Mouse (Mus musculus) left cerebral cortex, postnatal 4 days (tissue): Measurements from ENCODE around the gene Rufy4. TPM values are rescaled to one million over a fixed set of nuclear protein-coding genes. Genes with fewer than 3 reads are reported as not detected.
A peak's percentile ranks its signal among the peaks of the same experiment; 100 is the strongest.

Experiments
- DNase-seq: peaks from one replicate; pipeline ENCODE4 v3.0.0-alpha.2; 2022
- intact Hi-C: fragments of 180-260 bp; cut with DNase I; formaldehyde crosslinking; loops from one replicate; pipeline ENCODE4 v1.15.1; 2025
- total RNA-seq, 2 experiments: library from RNA; stranded (reverse); gene quantifications; 2 replicates each; pipeline ENCODE4 v1.2.3; 2021

The Rufy4 gene
- under 1 TPM in 1 of 2 experiments, not detected in 1; 0.20 TPM for total RNA-seq

DNA sequence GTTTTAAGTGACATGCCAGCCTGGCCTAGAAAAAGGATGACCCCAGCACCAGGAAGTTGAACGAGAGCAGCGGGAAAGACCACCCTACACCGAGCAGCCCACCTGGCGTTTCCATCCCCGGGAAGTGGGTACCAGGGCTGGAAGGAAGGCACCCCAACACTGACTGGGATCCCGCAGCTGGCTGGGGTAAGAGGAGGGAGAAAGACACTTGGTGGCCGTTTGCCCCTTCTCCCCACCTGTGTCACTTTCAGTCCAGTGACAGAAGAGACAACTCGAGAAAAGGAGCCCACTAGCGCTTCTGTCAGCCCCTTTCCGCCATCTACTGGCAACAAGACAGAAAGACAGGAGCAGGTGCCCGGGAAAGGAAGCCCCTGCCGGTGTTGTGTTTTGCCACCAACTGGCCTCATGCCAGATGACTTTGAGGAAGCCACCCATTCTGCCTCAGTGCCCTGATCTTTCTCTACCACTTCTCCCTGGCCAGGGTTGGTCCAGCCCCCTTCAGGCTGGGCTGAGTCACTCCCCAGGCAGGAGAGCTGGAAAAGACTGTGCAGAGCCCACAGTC is at the start of gene Rufy4:
Gene Rufy4, plus strand, starts transcription at position 551 of the 562 bp plus-strand sequence.
- peak; percentile 79 for DNase-seq
- intact Hi-C loops, result loop anchor here (2.0 kb wide), 1 partner anchor 222 kb away; no protein-coding TSS in a partner anchor

DNA sequence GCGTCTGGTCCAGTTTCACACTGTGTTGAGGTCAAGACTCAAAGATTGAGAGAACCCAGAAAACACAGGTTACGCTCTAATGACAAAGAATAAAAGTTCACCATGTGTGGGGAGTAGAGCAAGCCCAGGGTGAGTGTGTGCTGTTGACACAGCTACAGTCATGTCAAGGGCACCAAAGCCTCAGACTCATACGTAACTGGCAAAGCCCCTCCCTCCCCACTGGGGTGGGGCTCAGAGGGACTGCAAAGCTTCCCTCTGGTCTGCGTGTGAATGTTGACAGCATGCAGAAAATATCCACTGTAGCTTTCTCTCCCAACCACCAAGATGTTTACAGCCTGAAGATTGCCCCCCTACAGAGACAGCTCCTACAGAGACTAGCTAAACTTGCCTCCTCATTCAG is 49.1 kb upstream of the Rufy4 start:
- intact Hi-C loops, result loop anchor here (5.0 to 10.0 kb wide), 2 partner anchors 81 to 174 kb away; no protein-coding TSS in a partner anchor
- no peak for DNase-seq

DNA sequence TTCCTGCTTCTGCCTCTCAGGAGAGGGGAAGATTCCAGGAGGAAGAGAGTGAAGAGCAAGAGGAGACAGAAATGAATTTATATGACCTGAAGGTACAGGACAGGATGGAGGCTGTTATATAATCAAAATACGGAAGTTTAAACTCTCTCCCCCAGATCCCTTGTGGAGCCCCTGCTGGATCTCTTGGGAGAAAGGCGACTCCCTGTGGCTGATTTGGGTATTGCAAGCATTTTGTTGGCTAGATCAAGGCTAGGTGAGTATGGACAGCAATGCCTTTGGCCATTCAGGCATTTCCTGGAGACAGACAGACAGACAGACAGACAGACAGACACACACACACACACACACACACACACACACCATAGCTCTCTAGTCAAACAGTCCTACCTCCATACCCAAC is 48.0 kb upstream of the Rufy4 start:
- intact Hi-C loops, result loop anchor here (5.0 to 10.0 kb wide), 2 partner anchors 83 to 175 kb away; no protein-coding TSS in a partner anchor
- peak; percentile 64 for DNase-seq

DNA sequence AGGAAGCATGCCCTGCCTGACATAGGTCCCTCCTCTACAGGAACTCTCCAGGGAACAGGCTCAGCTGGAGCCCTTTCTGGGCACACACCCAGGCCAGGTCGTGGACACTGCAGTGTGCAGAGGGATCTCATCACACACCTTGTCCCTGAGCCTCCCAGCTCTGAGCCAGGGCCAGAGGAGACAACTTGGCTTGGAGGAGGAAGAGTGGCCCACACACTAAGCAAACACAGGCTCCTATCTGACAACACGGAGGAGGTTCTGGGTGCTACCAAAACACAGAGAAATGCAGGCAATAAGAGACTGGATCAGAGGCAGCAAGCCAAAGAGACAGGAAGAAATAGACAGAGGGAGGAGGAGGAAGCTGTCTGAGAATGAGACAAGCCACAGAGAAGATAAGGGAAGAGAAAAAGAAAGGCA is 43.8 kb upstream of the Rufy4 start:
- intact Hi-C loops, result no loop called here
- no peak for DNase-seq

DNA sequence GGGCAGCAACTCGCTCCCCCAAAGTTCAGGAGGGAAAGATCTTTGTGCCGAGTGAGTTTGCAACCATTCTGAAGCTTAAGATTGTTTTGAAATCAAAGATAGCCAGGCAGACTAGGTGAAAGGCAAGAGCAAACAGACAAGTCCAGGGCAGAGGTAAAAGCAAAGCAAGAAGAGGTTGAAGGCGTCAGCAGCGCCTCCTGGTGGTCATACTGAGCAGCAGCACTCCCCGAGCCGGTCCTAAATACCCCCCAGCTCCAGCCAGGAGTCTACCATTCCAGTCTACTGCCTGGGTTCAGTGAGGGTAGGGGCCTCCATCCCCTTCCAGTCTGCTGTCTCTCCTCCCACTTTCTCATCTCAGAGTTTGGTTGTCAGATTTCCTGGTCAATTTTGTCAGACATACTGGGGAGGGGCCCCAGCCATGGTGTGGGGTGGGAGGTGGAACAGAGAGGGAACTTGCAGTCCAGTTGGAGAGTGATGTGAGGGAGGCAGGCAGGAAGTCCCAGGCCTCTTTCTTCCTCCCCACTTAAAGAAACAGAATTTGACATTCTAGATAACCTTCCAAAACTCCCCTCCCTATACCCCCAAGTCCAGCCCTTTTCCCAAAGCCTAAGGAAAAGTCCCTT is 42.4 kb upstream of the Rufy4 start:
- peak; percentile 51 for DNase-seq
- intact Hi-C loops, result no loop called here

DNA sequence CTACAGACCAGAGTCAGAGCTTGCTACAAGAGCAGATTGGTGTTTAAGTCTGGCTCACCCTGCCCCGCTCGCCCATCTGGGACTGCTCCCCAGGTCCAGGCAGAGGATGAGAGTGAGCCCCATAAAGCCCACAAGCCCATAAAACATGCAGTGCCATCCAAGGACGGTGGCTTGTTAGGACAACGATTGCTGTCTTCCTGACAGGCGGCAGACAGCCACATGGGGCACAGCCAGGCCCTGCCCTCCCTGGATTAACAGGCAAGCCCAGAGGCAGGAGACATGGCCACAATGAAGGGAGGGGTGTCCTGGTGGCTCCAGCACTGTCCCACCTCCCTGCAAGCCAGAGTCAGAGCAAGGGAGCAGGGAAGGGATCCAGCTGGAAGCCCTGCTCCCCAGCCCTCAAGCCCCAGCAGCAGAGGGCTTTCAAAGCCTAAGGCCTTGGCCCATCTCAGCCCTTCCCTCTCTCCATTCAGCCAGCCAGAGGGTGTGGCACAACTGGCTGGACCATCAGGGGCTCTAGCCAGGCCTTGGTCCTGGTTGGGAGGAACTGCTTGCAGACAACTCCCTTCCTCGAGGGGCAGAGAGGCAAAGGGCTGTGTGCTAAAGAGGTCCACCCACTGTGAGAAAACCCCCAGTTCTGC is 41.2 kb upstream of the Rufy4 start:
- DNase-seq, result no peak
- intact Hi-C loops, result no loop called here

DNA sequence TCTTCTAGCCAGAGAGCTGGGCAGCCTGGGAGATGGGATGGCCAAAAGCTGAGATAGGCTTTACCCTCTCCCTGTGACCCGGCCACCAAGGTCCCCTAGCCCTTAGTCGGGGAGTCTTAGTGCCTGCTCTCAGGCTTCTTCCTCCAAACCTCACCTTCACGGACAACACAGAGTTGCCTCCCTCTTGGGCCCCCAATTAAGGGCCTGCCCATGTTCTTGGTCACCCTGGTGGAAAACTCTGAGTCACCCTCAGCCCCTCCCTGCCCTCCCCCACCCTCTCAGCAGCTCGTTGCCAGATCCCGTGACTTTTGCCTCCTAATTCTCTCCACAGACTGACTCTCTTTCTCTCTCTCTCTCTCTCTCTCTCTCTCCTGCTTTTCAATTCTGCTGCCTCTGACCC is 40.6 kb upstream of the Rufy4 start:
- intact Hi-C loops, result no loop called here
- no peak for DNase-seq

DNA sequence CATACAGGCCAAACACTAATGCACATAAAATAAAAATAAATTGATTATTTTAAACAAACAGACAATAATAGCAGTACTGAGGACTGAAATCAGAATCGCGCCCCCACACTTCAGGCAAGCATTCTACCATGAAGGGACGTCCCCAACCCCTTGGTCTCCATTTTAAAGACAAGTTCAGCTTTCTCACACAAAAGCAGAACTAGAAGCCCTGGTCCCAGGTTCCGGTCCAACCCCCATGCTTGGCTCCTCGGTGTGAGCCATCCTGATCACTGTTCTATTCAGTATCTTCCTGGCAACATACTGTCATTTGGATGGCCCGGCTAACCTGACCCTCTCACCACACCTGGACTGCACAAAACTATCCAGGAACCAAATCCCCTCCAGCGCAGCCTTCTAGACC is 39.8 kb upstream of the Rufy4 start:
- DNase-seq, result no peak
- intact Hi-C loops, result no loop called here

DNA sequence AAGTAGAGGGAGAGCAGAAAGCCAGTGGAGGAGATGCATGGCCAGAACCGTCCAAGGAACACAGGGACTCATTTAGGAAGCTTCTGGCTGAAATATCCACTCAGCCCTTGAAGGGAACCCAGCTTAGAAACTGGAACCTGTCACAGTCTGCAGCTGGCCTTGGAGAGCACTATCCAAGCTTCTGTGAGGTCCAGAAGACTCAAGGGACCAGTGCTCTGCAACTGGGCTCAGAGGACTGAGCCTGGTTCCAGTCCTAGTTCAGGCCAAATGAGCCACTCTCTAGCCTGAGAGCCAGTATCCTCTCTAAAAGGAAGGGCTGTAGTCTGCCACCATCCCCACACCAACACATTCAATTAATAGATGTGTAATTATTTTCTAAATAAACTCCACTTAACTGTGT is 36.8 kb upstream of the Rufy4 start:
- DNase-seq, result no peak
- intact Hi-C loops, result no loop called here

DNA sequence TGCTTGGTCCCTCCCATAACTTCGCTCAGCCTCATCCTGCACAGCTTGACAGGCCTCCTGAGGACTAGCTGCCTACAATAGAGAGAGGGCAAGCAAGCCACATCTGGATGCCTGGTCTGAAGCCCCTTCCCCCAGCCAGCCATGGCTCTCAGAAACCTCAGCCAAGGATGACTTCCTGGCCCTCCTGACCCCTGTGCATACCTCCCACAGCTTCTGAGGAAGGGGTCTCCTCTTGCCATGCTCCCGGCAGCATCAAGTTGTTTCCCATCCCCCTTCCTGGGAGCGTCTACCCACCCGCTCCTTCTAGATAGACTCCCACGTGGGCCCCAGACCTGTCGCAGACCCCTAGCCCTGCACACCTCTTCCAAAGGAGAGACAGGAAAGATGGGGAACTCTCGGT is 35.0 kb upstream of the Rufy4 start:
- no peak for DNase-seq
- intact Hi-C loops, result no loop called here

DNA sequence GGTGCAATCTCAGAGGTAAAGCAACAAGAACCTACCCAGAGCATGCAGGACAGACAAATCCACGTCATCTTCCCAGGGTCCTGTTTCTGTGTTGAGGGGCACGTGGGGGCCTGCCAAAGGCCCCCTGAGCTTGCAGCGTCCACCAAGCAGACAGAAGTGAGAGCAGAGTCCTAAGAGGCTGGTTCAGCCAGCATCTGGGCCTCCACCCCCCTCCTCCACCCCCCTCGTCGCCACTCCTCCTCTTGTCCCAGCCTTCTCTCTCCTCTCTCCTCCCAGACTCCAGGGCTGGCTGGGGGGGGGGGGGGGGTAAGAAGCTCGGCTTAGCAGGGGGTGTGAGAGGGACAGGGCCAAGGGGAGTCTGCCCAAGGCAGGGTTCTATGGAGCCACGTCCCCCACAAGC is 34.2 kb upstream of the Rufy4 start:
- DNase-seq, result no peak
- intact Hi-C loops, result no loop called here

DNA sequence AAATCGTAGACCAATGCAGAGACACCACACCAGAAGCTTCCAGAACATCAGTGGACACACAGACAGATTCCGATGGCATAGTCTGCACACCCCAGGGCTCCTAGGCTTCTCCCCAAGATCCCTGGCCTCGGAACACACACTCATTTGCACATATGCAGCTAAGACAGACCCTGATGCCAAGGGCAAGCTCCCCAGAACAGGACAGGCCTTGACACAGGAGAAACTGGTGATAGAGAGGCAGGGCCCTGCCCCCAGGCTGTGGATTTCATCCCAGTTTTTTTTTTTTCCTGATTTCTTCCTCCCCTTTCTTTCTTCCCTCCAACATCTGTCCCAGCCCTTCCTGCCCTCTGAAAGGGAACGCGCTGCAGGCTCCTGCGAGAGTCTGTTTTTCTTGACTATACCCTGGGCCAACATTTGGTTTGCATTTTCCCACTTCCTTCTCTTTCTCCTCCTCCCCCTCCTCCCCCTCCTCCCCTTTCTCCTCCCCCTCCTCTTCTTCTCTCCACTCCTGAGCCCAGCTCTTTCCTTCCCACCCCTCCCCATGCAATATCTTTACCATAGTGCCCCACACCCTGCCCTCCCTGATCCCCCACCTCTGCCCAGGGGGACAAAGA is 33.6 kb upstream of the Rufy4 start:
- DNase-seq, result no peak
- intact Hi-C loops, result no loop called here

DNA sequence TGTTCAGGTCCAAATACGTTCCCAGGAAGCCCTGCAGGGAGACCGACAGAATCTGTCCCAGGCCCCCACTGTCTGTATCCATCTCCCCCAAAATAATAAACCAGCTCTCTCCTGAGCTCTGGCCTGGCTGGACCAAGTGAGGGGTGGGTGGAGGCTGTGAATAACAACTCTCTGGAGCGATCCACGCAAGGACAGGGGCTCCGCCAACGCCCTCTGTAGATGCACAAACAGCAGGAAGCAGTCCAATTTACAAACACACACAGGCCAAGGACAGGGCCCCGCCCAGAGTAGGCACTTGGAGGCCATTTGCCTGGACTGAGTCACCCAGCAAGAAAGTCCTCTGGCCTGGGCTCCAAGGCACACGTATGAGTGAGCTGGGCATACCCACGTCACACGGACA is 33.1 kb upstream of the Rufy4 start:
- intact Hi-C loops, result no loop called here
- no peak for DNase-seq

DNA sequence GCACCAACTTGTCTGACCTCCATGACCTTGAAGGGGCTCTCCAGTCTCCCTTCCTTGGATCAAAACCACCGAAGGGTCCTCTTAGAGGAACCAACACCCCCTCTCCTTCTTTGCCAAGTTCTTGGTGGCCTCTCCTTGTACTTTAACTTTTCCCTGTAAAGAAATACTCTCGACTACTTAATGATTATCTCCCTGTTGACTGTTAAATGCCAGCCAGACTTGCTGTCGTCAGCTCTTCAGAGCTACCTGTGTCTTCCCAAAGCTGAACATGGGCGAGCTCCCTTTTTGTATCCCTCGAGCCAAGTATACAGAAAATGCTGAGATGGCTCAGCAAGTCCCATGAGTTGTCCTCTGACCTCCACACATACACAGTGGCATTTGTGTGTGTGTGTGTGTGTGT is 31.9 kb upstream of the Rufy4 start:
- no peak for DNase-seq
- intact Hi-C loops, result no loop called here

DNA sequence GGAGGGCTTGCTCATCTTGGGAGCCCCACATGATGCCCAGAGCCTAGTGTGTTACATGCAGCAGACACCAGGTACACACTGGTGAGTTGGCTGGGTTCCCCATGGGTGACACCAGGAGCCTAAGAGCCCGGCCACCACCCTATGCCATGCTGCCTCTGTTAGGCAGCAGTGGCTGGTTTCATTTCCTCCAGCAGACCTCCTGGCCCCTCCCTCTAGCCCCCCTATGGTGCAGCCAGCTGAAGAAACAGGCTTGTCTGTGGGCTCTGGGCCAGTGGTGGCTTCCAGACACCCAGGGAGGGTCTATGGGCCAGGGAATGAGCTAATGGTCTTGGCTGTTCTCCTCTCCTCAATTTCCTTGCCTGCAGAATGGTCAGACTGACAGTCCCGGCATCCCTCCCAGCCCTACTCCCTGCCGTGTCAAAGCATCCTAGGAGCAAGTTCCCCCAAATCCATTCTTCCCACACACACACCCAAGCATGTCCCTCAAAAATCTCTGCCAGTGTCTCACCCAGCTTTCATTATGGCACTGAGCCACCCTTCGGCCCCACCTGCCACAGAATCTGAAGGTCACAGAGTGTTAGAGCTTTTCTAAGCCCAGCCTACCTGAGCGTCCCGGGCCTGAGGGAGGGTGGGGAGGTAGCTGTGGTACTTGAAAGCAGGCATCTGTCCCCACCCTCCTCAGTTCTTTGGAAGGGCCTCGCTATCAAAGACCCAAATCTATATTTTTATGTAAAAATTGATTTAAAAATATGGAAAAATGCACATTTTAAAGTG is 30.7 kb upstream of the Rufy4 start:
- peak; percentile 96 for DNase-seq

DNA sequence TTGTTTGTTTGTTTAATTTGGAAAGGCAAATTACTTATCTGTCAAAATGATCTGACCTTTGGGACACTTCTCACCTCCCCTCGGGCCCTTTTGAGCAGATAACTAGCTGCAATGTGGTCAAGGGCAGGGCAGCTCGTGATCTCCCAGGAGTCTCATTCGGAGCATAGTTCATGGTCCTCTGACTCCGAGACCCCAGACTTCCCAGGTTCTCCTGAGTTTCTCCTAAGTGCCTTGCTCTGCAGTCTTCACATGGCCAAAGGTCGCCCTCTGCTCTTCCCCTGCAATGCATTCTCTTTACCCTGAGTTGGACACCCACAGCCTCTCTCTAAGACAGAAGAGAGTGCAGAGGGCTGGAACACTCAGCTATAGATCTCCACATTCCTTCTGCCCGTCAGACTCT is 30.0 kb upstream of the Rufy4 start:
- intact Hi-C loops, result no loop called here
- no peak for DNase-seq

More for the DNA sequence above, 30.7 kb upstream of the Rufy4 start:
- intact Hi-C loops, result no loop called here

DNA sequence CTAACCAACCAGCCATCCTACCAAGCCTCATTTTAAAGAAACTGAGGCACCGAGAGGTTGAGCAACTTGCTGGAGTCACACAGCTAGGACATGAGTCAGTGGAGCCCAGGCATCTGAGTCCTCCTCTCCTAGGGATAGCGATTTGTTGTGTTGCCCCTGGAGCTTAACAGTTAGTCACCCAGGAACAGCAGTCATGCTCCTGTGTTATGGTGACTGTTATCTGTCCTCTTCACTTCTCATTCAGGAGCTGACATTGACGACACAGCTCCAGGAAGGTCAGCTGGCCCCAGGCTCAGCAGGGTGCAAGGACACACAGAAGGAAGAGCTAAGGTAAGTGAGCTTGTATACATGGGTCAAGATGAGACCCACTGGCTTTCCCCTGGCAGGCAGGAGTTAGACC is 29.6 kb upstream of the Rufy4 start:
- no peak for DNase-seq
- intact Hi-C loops, result no loop called here

DNA sequence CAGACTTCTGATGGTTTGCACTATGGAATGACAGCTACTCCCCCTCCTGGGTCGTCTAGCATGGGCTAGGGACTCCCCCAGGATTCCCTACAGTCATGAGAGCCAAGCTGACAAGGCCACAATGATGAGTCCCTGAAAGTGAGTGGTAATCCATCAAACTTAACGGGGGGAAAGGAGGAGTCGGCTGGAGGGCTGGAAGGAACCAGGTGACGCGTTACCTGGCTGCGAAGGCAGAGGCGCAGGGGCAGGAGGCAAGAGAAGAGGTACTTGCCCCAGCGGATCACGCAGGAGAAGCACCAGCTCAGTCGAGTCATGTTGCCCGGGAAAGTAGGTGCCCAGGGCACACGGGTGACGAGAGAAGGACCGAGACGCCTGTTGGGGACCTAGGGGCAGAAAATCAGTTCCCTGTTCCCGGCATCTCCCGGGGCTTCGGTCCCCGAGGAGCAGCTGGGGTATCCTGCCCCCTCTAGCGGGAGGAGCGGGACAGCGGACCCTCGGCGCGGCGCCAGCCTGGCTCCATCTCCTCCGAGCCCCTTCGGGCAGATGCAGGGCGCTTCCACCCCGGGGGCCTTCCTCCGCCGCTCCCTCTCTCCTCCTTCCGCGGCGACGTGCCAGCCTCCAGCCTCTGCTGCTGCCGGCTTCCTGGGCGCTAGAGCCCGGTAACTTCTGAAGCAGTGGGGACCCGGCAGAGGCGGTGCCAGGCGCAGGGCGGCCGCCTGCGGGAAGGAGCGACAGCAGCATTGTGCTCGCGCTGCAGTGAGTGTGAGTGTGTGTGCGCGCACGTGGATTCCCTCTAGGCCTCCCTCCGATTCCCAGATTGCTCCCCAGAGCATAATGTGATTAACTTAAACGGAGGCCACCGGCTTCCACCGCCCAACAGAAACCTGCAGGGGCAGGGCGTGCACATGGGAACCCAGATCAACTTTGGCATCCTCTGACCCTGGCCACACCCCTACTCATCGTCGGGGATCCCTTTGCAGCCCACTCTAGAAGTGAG is 27.0 kb upstream of the Rufy4 start:
- intact Hi-C loops, result no loop called here
- peak; percentile 63 for DNase-seq

DNA sequence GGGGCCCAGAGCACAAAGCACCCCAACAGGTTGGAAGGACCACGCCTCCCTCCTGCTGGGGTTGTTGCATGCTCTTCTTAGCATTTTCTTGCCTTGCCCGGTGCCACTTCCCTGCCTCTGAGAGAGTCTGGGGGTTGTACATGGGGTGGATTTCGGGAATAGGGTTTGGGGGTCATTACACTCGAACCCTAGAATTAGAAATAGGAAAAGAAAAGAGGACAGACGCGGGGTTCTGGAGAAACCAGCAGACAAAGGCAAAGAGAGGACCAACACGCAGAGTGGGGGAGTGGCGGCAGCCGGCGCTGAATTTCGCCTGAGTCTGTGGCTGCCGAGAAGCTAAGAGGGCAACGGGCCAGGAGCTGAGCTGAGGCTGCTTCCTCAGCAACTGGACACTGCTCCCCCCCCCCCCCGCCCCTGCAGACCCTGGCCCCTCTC is 26.3 kb upstream of the Rufy4 start:
- peak; percentile 78 for DNase-seq
- intact Hi-C loops, result no loop called here
